Mouse (Mus musculus): ENCODE results near the gene Itgb1bp1.
A peak's percentile ranks its signal among the peaks of the same experiment; 100 is the strongest.

DNA sequence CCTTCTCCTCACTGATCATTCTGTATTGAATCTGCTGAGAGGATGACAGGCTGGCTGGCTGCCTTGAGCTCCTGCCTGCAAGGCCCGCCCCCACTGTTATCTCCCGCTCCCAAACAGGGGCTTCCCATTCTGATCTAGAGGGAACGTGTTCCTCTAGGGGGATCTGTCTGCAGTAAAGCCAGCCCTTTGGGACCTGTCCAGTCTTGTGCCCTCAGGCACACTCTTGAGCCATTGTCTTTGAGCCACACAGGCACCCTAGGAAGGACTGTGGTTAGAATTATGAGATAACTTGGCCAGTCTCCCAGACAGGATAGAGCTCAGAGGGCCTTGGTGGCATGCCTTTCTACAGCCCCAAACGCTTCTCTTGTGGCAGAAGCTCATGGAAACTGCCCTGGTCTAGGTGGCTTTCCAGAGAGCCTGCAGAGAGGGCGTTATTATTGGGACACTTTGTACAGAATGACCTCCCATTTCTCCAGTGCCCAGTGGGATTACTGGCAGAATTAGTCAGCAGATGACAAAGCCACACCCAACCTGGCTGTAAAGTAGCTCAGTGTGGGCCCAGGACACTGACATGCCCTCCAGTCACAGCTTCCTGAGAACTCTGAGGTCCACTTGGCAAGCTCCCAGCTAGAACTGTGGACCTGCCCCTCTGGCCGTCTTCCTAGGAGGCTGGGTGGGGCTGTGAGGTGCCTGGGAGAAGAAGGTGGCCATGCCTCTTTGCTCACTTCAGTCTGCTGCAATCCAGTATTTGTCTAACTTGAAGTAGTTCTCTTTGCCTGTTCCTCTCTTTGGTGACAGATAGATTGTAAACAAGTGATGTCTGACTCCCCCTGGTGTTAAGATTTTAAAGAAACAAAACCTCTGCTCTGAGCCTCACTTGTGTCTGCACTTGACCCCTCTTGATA, 58.8 kb downstream of the Itgb1bp1 start:
- no peak for TF ChIP-seq CTCF (IDR thresholded peaks at IDR 0.05; ENCODE audit: control insufficient read depth, insufficient read depth, insufficient read length)
- no peak for TF ChIP-seq MYOD1 (IDR thresholded peaks at IDR 0.05; ENCODE audit: control insufficient read depth, insufficient read length, low read depth)
- no peak for TF ChIP-seq USF1 (IDR thresholded peaks at IDR 0.05; ENCODE audit: low read depth)
- no peak for TF ChIP-seq FOSL1 (IDR thresholded peaks at IDR 0.05; ENCODE audit: insufficient read depth, low read length, poor library complexity, severe bottlenecking)
- TF ChIP-seq CEBPB (IDR thresholded peaks at IDR 0.05; ENCODE audit: low read depth) = no peak
- TF ChIP-seq MAX (IDR thresholded peaks at IDR 0.05) = peak; percentile 8
- TF ChIP-seq MYOG (IDR thresholded peaks at IDR 0.05; ENCODE audit: control insufficient read depth, extremely low read depth, insufficient read length) = no peak

Measured in C2C12 (cell line).